Mouse (Mus musculus): ENCODE results near the gene Birc7.

Gene Birc7

GRCm38 (mm10) chr2:180905556-180906221, 23.1 kb upstream of the Birc7 start:
- no peak for DNase-seq

- DNase-seq, result peak in 1 of 2 experiments; percentile 7
Observed at GRCm38 (mm10) chr2:180910928-180911327, 17.9 kb upstream of the Birc7 start.

DNA sequence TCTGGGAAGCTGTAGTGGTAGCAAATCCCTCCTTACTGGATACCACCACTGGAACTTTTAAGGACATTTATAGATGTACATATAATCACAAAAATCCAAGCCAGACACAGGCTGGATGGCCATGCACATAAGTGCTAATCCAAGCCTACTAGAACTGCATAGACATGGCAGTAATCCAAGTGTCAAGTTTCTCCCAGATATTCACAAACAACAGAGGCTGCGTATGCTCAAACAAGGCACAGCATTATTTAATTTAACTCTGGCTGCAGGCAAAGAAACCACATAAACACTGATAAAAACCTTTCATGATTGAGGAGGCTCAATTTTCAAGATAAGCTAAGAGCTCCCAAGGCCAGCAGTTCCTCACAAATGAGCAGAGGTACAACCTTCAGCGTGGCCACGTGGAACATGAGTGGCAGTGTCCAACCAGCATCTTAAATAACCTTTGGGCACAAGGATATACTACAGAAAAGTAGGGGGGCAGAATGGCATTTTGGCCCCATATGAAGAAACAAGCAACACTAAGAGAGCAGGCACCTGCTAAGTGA, 12.9 kb upstream of the Birc7 start:
- peak in 1 of 2 experiments; percentile 12 for DNase-seq

- DNase-seq, result peak; percentile 21 to 30
Observed at GRCm38 (mm10) chr2:180919913-180920809, 8.7 kb upstream of the Birc7 start.

GRCm38 (mm10) chr2:180920810-180921400, 7.9 kb upstream of the Birc7 start, which contains the start of gene Ythdf1:
Ythdf1 (minus strand) TSS chr2:180920949.
- peak; percentile 97 to 98 for DNase-seq

- DNase-seq, result no peak
Observed at GRCm38 (mm10) chr2:180922739-180923138, 6.1 kb upstream of the Birc7 start.

GRCm38 (mm10) chr2:180925176-180925575, 3.6 kb upstream of the Birc7 start:
- DNase-seq, result peak; percentile 62 to 66

DNA sequence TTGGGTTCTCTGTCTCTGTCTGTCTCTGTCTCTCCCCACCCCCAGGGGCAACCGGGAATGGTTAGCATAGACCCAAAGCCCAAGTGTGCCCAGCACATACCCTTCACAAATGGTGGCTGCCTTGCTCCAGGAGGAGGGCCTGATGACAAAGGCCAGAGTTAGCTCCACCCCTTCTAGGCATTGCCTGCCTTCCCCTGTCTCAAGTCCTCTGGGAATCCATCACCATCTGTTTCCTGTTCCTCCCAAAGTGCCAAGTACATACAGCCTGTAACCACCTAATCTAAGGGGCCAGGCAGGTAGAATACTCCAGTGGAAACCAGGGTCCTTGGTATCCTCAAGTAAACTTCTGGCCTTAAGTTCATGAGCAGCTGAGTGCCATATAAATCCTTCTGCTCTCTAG, 3.6 kb downstream of the Birc7 start:
- no peak for DNase-seq

DNA sequence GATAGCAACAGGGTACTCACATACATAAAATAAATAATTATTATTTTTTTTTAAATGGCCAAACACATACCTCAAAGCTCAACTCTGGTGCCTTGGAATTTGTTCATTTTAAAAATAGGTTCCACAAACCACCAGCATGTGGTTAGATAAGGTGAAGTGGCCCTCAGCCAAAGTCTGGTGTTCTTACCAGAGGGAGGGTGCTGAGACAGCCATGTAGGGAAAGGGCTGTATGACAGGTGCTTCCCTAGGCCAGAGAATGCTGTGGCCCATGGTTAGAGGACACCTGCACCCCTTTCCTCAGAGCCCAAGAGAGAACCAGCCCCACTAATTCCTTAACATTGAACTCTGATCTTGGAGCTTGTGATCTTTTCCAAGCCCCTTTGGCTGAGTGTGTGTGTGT, 11.4 kb downstream of the Birc7 start:
- no peak for DNase-seq

DNA sequence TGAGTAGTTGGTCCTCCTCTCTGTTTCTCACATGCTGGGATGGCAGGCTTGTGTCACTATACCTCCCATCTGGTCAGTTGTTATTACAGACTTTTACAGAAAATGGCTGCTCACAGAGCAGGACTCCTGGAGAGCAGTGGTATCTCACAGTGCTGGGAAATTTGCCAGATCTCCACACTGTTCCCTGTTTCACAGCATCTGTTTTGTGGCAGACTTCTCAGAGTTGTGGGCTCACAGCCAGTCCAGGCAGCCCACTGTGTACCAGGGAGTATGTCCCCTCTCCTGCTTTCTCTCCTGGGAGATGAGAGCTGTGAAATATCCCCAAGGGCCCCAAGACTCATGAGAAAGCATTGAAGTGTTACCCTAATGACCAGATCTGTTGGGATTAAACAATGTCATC, 13.0 kb downstream of the Birc7 start:
- no peak for DNase-seq

- DNase-seq, result no peak
Observed at GRCm38 (mm10) chr2:180949947-180950346, 21.1 kb downstream of the Birc7 start.

- DNase-seq, result no peak
Observed at GRCm38 (mm10) chr2:180952731-180953171, 23.9 kb downstream of the Birc7 start.

DNA sequence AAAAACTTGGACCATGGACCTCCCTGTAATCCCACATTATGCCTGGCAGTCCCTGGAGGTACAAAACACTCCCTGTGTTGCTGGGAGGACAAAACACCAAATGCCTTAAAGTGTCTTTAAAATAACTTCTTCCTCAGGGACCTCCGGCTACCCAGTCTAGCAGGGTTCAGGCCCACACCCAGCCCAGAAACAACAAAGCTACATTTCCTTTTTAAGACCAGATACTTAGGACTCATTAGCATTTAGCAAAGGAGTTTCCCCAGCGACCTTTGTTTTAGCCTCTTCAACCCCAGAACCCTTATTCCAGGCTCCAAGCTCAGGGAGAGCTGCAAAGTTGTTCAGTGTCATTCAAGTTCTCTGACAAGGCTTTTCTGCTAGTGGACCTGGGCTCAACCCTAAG, 24.8 kb downstream of the Birc7 start:
- DNase-seq, result no peak

DNA sequence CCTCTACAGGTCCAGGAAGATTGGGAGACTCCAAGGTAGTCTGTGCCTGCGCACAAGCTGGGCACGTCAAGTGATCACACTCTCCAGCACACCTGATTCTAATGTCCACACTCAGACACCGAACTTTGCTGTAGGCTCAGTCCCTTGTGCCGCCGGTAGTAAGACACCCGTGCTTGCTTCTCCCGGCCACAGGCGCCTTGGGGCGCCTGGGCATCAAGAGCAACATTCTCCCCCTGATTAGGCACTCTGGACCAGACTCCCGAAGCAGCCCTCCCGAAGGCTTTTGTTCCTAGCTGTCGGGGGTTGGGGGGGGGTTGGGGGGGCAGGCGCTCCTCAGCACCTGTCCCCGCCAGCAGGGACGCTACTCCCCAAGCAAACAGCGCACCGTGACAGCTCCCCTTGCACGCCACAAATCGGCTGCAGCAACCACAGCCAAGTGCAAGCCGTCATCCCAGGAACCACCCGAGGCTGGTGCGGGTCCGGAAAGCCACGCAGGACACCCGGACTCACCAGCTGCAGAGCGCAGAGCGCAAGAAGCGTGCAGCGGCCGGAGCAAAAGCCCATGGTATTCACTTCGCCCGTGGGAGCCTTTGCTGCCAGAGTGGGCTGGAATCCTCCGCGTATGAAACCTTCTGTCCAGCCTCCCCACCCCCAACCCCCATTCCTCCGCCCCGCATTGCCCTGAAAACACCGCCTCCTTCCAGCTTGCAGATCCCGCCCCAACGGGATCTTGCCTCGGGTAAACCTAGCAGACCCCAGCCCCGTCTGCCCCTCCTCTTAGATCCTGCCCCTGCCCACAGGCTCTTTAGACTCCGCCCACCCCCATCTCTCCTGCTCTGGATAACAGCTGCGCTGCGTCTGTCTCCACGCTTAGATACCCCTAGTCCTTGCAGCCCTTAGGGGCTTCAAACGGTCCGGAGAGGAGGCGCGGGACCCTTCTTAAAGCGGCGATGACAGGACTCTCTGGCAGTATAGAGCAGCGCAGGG, 25.5 kb downstream of the Birc7 start, which contains the start of gene Nkain4:
TSS of gene Nkain4 (minus strand) at position 639 of the 987 bp plus-strand sequence.
- DNase-seq, result peak; percentile 39 to 50

DNA sequence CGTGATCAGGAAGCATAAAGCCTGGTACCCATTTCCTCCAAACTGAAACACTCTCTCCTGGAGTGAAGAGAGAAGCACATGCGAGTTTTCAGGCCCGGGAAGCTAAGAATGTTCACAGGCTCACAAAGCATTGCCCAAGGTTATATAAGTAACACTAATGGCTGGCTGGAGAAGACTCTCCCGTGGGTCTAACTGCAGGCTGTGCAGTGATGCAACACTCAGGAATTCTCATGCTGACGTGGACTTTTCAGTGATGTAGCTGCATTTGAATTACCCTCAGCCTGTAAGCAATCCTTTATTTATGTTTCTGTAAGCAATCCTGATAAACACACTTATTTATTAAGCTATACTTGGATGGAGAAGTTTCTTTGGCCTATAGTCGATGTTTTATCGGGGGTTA, 30.8 kb downstream of the Birc7 start:
- DNase-seq, result no peak

GRCm38 (mm10) chr2:180960187-180960586, 31.4 kb downstream of the Birc7 start:
- no peak for DNase-seq

DNA sequence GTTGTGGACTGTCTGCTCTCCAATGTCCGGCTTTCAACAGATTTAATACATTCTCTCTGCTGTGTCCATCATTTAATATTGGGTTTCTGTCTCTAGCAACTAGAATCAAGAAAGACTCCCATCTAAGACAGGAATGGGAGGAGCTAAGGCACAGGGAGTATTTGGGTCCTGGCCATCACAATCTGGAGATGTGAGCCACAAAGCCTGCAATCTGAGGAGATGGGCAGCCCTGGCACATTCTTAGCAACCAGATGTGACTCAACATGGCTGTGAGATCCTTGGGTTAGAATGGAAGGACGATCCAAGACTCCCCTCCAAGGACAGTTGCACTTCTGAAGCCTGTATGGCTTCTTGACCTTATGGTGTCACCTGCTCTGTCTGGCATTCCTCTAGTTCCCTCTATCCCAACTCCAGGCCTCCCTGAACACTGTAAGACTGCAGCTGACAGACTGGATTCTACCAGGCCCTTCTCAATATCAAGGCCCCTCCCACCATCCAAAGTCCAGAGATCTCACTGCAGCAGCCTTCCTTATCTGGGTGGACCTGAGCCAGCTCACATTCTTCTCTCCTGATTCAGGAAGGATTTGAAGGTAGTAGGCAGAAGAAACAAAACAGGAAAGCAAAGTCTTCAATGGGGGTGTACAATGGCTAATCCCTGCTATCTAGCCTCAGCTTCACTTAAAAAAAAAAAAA, 33.9 kb downstream of the Birc7 start:
- DNase-seq, result peak; percentile 33 to 38

DNA sequence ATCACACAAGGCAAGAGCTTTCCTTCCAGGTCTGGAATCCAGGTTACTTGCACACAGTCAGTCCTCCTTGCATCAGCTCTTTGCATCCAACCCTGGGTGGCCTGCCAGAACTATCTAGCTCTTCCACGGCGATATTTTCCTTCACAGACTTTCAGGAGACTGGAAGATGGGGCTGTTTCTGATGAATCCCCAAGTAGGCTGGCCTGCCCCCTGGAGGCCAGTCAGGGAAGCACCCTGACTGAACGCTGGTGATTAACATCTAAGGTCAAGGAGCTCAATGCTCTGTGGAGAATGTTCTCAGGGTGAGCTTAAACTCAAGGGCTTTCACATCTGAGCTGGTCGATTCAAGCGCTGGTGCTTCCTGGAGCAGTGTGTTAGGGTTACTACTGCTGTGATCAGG, 35.1 kb downstream of the Birc7 start:
- DNase-seq, result peak; percentile 63 to 77

- DNase-seq, result peak in 1 of 2 experiments; percentile 32
Observed at GRCm38 (mm10) chr2:180966092-180966882, 37.5 kb downstream of the Birc7 start.

All from lung, adult 18-20 months (tissue).